Mouse (Mus musculus) limb, embryonic 10.5 days (tissue): ENCODE measurements around the gene Sgsm2. TPM values are rescaled to one million over a fixed set of nuclear protein-coding genes. Genes with fewer than 3 reads are reported as not detected.
"Not testable (repeated sequence)": the region's sequence is repeated elsewhere in the genome, so short reads cannot be mapped to it uniquely, and the experiment has no call there.

Experiments
- DNase-seq: peaks from one replicate; pipeline ENCODE4 v3.0.0-alpha.2; 2017; ENCODE audit warnings: low spot score
- H3K27ac ChIP-seq: fragments of 300-500 bp; sonication (generic); 2 replicates; pipeline ENCODE4 v1.5.1; 2016; ENCODE audit warnings: mild to moderate bottlenecking
- H3K27me3 ChIP-seq: fragments of 300-500 bp; sonication (generic); 2 replicates; pipeline ENCODE4 v1.6.1; 2016; ENCODE audit warnings: low read depth, mild to moderate bottlenecking; ENCODE audit not compliant: poor library complexity, severe bottlenecking
- H3K36me3 ChIP-seq: fragments of 300-500 bp; sonication (generic); 2 replicates; pipeline ENCODE4 v1.6.1; 2016; ENCODE audit warnings: mild to moderate bottlenecking, moderate library complexity
- H3K4me1 ChIP-seq: fragments of 300-500 bp; sonication (generic); 2 replicates; pipeline ENCODE4 v1.6.1; 2016
- H3K4me3 ChIP-seq: fragments of 300-500 bp; sonication (generic); 2 replicates; pipeline ENCODE4 v1.5.1; 2016; ENCODE audit warnings: mild to moderate bottlenecking, moderate library complexity
- H3K9me3 ChIP-seq: fragments of 300-500 bp; sonication (generic); replicated peaks from 2 replicates; pipeline ENCODE4 v1.6.1; 2016; ENCODE audit warnings: mild to moderate bottlenecking
- WGBS: fragments of 180-500 bp; shearing (Covaris S2); methylation state at CpG from one replicate; pipeline ENCODE4 v1.1.7; 2016; 5-methylcytosine and 5-hydroxymethylcytosine counted together
- polyA plus RNA-seq: library from polyadenylated mRNA; unstranded; fragments of >200 nt; fragmentation: Nextera tagmentation; extraction: Ambion mirVana; gene quantifications from 2 replicates; pipeline ENCODE4 v1.2.1, GENCODE M21; 2016

Sgsm2 gene
- polyA plus RNA-seq, 1 experiment from 2014 or later: 4.1 TPM

GRCm38 (mm10) chr11:74829812-74830211, 67.0 kb downstream of the Sgsm2 start:
- Histone ChIP-seq H3K4me3 (peak overlapping the region; percentile 74), H3K27me3 (peaks cover 13% of the 10 kb centered on the region; the same call in 1 of the 2 replicates), H3K9me3 (no peaks in the 10 kb centered on the region), H3K36me3 (peaks cover 2% of the 10 kb centered on the region; the same call in 1 of the 2 replicates), H3K4me1 (peaks cover 48% of the 10 kb centered on the region), H3K27ac (peak overlapping the region; percentile 87)
- DNase-seq: peak; percentile 86
- 0% methylated on average over 20 of the region's 20 CpGs for WGBS

GRCm38 (mm10) chr11:74828965-74829550, 67.8 kb downstream of the Sgsm2 start:
- 15% methylated on average over 11 of the region's 11 CpGs for WGBS
- Histone ChIP-seq H3K4me3 (peak overlapping the region; percentile 74), H3K36me3 (peaks cover 4% of the 10 kb centered on the region; the same call in 1 of the 2 replicates), H3K9me3 (no peaks in the 10 kb centered on the region), H3K4me1 (peaks cover 40% of the 10 kb centered on the region), H3K27ac (no peak overlapping the region), H3K27me3 (peaks cover 13% of the 10 kb centered on the region; the same call in 1 of the 2 replicates)
- DNase-seq: no peak

- DNase-seq: no peak
- Histone ChIP-seq H3K36me3 (peaks cover 9% of the 10 kb centered on the region), H3K9me3 (no peaks in the 10 kb centered on the region), H3K27ac (no peak overlapping the region), H3K4me1 (peaks cover 34% of the 10 kb centered on the region), H3K4me3 (no peak overlapping the region), H3K27me3 (peaks cover 13% of the 10 kb centered on the region; the same call in 1 of the 2 replicates)
- WGBS: 22% methylated on average over 2 of the region's 2 CpGs
Measured at GRCm38 (mm10) chr11:74828404-74828931, 68.4 kb downstream of the Sgsm2 start.

- peaks cover 13% of the 10 kb centered on the region; the same call in 1 of the 2 replicates for H3K27me3 ChIP-seq
- no peak overlapping the region for H3K27ac ChIP-seq
- no peaks in the 10 kb centered on the region for H3K9me3 ChIP-seq
- peaks cover 15% of the 10 kb centered on the region for H3K36me3 ChIP-seq
- 77% methylated on average over 7 of the region's 7 CpGs for WGBS
- DNase-seq: no peak
- H3K4me1 ChIP-seq: peaks cover 29% of the 10 kb centered on the region
- H3K4me3 ChIP-seq: no peak overlapping the region
Measured at GRCm38 (mm10) chr11:74827791-74828403, 69.0 kb downstream of the Sgsm2 start.

- no peaks in the 10 kb centered on the region for H3K9me3 ChIP-seq
- 91% methylated on average over 5 of the region's 5 CpGs for WGBS
- H3K4me1 ChIP-seq: peaks cover 20% of the 10 kb centered on the region
- H3K36me3 ChIP-seq: peaks cover 18% of the 10 kb centered on the region
- H3K27me3 ChIP-seq: peaks cover 13% of the 10 kb centered on the region; the same call in 1 of the 2 replicates
- H3K27ac ChIP-seq: no peak overlapping the region
- no peak overlapping the region for H3K4me3 ChIP-seq
- DNase-seq: no peak
Measured at GRCm38 (mm10) chr11:74826702-74827101, 70.2 kb downstream of the Sgsm2 start.

- no peak for DNase-seq
- peaks cover 20% of the 10 kb centered on the region for H3K4me1 ChIP-seq
Measured at GRCm38 (mm10) chr11:74826151-74826550, 70.7 kb downstream of the Sgsm2 start.

GRCm38 (mm10) chr11:74822746-74823440, 74.0 kb downstream of the Sgsm2 start:
- WGBS: 83% methylated on average over 7 of the region's 7 CpGs
- 0 out of 2 replicates have a peak, but pooled peaks cover 5% of the 10 kb centered on the region for H3K27me3 ChIP-seq
- peaks cover 40% of the 10 kb centered on the region for H3K36me3 ChIP-seq
- H3K27ac ChIP-seq: no peak overlapping the region
- no peaks in the 10 kb centered on the region for H3K4me1 ChIP-seq
- H3K4me3 ChIP-seq: no peak overlapping the region
- H3K9me3 ChIP-seq: no peaks in the 10 kb centered on the region
- no peak for DNase-seq

More at GRCm38 (mm10) chr11:74826151-74826550, 70.7 kb downstream of the Sgsm2 start:
- H3K9me3 ChIP-seq: no peaks in the 10 kb centered on the region
- H3K27ac ChIP-seq: no peak overlapping the region
- 68% methylated on average over 7 of the region's 7 CpGs for WGBS
- no peak overlapping the region for H3K4me3 ChIP-seq
- peaks cover 13% of the 10 kb centered on the region; the same call in 1 of the 2 replicates for H3K27me3 ChIP-seq
- peaks cover 18% of the 10 kb centered on the region for H3K36me3 ChIP-seq

GRCm38 (mm10) chr11:74821463-74821862, 75.4 kb downstream of the Sgsm2 start:
- H3K36me3 ChIP-seq: peaks cover 54% of the 10 kb centered on the region
- no peak overlapping the region for H3K27ac ChIP-seq

GRCm38 (mm10) chr11:74820921-74821320, 75.9 kb downstream of the Sgsm2 start:
- Histone ChIP-seq H3K27me3 (no peaks in the 10 kb centered on the region), H3K27ac (no peak overlapping the region), H3K4me1 (no peaks in the 10 kb centered on the region), H3K36me3 (peaks cover 59% of the 10 kb centered on the region), H3K4me3 (no peak overlapping the region), H3K9me3 (no peaks in the 10 kb centered on the region)
- DNase-seq: no peak
- WGBS: 73% methylated on average over 1 of the region's 1 CpGs

More at GRCm38 (mm10) chr11:74821463-74821862, 75.4 kb downstream of the Sgsm2 start:
- H3K4me3 ChIP-seq: no peak overlapping the region
- no peak for DNase-seq
- H3K27me3 ChIP-seq: no peaks in the 10 kb centered on the region
- no peaks in the 10 kb centered on the region for H3K4me1 ChIP-seq
- 41% methylated on average over 1 of the region's 1 CpGs for WGBS
- H3K9me3 ChIP-seq: no peaks in the 10 kb centered on the region

GRCm38 (mm10) chr11:74815795-74816194, 81.1 kb downstream of the Sgsm2 start:
- Histone ChIP-seq H3K36me3 (peaks cover 84% of the 10 kb centered on the region), H3K27ac (no peak overlapping the region), H3K27me3 (no peaks in the 10 kb centered on the region), H3K9me3 (no peaks in the 10 kb centered on the region), H3K4me1 (0 out of 2 replicates have a peak, but pooled peaks cover 3% of the 10 kb centered on the region), H3K4me3 (no peak overlapping the region)
- no peak for DNase-seq

GRCm38 (mm10) chr11:74811538-74811937, 85.3 kb downstream of the Sgsm2 start:
- H3K36me3 ChIP-seq: peaks cover 89% of the 10 kb centered on the region
- no peaks in the 10 kb centered on the region for H3K27me3 ChIP-seq
- H3K9me3 ChIP-seq: no peaks in the 10 kb centered on the region
- no peak overlapping the region for H3K4me3 ChIP-seq
- 0 out of 2 replicates have a peak, but pooled peaks cover 3% of the 10 kb centered on the region for H3K4me1 ChIP-seq
- no peak for DNase-seq
- no peak overlapping the region for H3K27ac ChIP-seq
- WGBS: 59% methylated on average over 5 of the region's 5 CpGs

- H3K4me1 ChIP-seq, H3K9me3 ChIP-seq, H3K4me3 ChIP-seq, H3K27me3 ChIP-seq, DNase-seq, H3K27ac ChIP-seq: not testable (repeated sequence)
- peaks cover 89% of the 10 kb centered on the region for H3K36me3 ChIP-seq
- WGBS: 37% methylated on average over 3 of the region's 3 CpGs
Measured at GRCm38 (mm10) chr11:74811027-74811426, 85.8 kb downstream of the Sgsm2 start.

- DNase-seq: no peak
- no peak overlapping the region for H3K4me3 ChIP-seq
- H3K27me3 ChIP-seq: no peaks in the 10 kb centered on the region
- no peaks in the 10 kb centered on the region for H3K9me3 ChIP-seq
- H3K27ac ChIP-seq: no peak overlapping the region
- H3K4me1 ChIP-seq: 0 out of 2 replicates have a peak, but pooled peaks cover 3% of the 10 kb centered on the region
- H3K36me3 ChIP-seq: peaks cover 91% of the 10 kb centered on the region
Measured at GRCm38 (mm10) chr11:74810134-74810533, 86.7 kb downstream of the Sgsm2 start.
